Mouse (Mus musculus) thymus, postnatal 14 days (tissue): ENCODE results near the gene Tbc1d23.

ENCODE experiments used
- DNase-seq: peaks from one replicate; pipeline ENCODE4 v3.0.0; 2021

Gene Tbc1d23

DNA sequence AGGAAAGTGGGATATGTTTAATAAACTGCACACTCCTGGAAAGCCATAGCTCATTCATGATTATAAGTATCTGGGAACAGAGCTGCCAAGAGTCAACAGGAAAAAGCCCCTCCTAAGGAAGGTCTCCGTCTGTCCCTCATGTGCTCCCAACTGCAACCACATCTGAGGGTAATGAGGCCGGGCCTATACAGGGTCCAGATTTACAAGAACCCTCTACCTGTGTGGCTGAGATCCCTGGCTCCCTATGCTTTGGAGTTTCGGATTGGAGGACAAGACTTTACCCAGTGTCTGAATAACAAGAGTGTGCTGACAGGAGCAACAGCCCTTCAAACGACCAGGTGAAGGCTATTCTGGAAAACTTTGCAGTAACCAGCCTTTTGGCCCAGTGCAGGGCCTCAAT is 73.6 kb downstream of the Tbc1d23 start:
- no peak for DNase-seq

DNA sequence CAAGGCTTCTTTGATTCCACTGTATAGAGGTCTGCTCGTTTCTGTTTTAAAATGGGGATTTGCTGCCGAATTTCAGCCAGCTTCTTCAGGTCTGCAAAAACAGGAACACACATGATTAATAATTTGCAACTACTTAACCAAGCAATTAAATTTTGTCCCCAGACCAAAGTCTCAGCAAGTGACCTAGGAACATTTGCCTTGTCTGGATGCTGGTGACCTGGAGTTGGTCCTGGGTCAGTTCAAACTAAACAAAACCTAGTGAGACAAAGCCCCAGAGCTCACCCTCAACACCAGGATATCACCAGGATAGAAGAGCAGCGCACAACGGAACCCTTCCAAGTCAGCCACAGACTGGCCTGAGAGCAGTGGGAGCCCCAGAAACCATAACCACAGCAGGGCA is 74.2 kb downstream of the Tbc1d23 start:
- DNase-seq, result no peak

GRCm38 (mm10) chr16:57155899-57156298 is 75.4 kb downstream of the Tbc1d23 start:
- DNase-seq, result no peak

DNA sequence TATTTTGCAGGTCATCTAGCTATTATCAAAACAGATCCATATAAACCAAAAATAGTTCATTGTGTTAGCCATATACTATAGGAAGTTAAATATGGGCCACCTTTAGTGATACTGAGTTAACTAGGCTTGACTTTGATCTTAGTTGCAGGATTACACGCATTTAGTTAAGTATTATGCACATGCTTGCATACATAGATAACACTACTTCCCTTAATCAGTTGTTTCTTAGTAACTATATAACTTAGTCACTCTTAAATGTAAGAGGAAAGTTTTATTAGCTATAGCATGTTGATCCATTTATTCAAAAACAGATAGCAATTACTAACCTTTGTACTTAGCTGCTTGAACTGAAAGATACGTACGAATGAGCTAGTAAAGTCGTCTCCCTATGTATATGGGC is 79.9 kb downstream of the Tbc1d23 start:
- DNase-seq, result no peak

DNA sequence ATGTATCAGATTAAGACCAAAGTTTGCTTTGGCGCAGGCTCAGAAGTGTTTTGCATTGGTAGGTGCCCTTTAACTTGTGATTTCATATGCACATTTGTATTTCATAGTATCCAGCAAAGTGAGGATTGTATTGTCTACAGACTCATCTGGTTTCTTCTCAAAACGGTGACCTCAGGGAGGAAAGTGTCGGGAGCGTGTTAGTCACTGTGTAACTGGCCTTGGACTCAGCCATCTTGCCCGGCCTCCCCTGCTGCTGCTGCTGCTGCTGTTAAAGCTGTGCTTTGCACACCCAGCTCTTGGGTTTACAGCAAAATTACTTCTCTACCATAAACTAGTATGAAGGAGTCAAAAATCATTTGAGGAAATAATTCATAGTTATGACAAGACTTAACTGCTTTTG is 86.6 kb downstream of the Tbc1d23 start:
- no peak for DNase-seq

- no peak for DNase-seq
Measured at GRCm38 (mm10) chr16:57133611-57134010, 97.7 kb downstream of the Tbc1d23 start.

- no peak for DNase-seq
Measured at GRCm38 (mm10) chr16:57132326-57132725, 99.0 kb downstream of the Tbc1d23 start.

GRCm38 (mm10) chr16:57131544-57131943 is 99.8 kb downstream of the Tbc1d23 start:
- DNase-seq, result no peak

DNA sequence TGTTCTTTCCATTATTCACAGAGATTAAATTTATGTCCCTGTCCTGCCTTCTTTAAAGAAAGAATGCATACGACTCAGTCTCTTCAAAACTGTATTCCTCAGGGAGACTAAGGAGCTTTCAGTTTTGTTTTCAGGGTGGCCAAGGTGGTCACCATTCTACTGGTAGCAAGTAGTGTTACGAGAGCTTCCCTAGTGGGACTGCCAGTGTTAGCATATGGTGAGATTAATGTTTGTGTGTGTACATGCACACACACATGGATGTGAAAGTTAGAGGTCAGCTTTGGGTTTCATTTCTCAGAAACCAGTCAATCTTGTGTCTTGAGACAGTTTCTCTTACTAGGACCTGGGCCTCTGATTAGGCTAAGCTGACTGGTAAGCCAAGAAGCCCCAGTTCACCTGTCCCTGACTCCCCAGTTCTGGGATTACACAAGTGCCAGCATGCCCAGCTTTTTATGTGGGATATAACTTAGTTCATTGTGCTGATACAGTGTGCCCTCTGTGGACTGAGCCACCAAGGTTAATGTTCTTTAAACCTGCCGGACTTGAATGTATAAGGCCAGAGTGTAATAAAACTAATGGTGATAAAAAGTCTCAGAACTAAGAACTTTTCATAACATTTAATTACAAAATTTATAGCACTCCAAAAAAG is 100.4 kb downstream of the Tbc1d23 start:
- DNase-seq, result no peak

DNA sequence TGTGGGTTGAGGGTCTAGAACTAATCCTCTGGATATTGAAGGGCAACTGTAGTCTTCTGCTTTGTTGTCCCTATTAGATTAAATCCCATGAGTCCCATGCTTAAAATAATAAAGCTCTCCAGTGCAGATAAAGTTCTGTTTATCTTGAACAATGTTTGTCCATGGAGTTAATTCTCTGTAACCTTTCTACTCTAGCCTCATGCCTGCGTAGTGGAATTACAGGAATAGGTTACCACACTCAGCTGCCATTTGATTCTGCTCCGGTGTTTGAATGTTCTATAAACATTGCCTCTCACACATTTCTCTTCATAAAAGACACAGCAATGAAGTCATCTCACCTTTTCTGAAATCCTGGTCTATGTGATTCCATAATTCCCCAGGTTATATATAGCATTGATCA is 103.5 kb downstream of the Tbc1d23 start:
- DNase-seq, result no peak

GRCm38 (mm10) chr16:57126268-57126667 is 105.0 kb downstream of the Tbc1d23 start:
- no peak for DNase-seq

- DNase-seq, result no peak
Measured at GRCm38 (mm10) chr16:57122682-57123445, 108.4 kb downstream of the Tbc1d23 start.

- no peak for DNase-seq
Measured at GRCm38 (mm10) chr16:57121816-57122415, 109.4 kb downstream of the Tbc1d23 start.

DNA sequence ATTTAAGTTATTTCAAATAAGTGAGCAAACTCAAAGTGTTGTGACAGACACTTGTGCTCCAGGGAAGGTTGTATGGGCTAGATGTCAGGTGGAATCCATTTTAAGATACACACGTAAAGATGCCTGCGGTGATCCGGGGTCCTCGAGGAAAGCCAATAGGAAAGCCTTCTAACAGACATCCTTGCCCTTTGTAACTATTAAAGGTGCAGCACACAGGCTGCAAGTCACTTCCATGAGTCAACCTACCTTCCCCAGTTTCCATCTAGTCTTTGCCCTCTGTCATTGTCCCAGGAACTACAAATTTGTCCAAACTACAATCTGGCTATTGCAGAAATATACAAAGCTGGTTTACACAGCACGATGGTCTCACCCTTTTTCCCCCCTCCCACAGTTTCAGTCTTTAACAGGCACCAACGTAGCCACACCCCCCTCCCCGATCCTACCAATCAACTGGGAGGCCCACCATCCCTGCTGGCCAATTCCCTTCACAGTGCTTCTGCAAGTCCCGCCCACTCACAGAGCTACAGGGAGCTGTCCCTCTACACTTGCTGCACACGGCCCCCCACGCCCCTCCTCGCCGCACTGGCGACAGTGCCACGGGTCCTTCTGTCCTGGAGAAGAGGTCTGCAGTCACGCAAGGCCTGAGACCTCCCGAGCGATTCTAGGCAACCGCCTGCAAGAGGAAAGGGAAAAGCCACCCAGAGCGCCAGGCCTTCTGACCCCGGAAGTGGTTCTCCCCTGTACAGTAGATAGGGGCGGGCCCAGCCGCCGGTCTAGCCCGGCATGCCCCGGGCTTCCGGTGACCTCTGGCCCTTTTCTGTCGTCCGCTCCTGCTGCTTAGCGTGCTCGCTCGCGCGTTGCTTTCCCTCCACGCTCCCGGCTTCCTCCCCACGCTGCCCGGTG is 110.1 kb downstream of the Tbc1d23 start, which contains the start of gene Tomm70a:
Tomm70a (plus strand) TSS at position 791 of the 903 bp plus-strand sequence.
- peak; percentile 93 for DNase-seq
